Mouse (Mus musculus): ENCODE data around the gene Usp16.

The Usp16 gene

GRCm38 (mm10) chr16:87454419-87455179 is at the start of gene Usp16:
TSS of gene Usp16 (plus strand) at chr16:87454703.
- peak; percentile 89 for DNase-seq

DNA sequence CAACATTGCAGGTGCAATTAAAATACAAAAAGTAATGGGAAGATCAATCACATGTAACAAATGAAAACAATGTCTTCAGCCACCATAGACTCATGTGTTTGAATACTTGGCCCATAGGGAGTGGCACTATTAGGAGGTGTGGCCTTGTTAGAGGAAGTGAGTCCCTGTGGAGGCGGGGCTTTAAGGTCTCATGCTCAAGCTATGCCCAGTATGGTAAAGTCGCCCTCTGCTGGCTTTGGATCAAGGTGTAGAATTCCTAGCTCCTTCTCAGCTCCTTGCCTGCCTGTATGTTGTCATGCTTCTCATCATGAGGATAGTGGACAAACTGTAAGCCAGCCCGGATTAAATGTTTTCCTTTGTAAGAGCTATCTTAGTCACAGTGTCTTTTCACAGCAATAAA is 49.5 kb upstream of the Usp16 start:
- no peak for DNase-seq

DNA sequence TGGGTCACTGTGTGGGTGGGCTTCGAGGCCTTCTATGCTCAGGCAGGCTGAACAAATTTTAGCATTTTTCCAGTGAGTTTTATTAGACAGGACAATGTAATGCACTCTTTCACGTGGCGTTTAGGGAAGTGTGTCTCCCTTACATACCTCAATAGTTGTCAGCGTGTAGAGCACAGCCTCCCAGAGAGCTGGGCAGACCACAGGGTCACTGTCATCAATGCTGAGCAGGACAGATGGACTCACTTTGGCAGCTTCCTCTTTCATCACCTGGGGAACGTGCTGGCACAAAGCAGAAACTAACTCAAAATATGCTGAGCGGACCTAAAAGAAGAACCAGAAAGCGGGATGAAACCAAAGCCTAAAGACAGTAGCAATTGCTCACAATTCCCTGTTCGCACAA is 33.8 kb upstream of the Usp16 start:
- DNase-seq, result no peak

- no peak for DNase-seq
Measured at GRCm38 (mm10) chr16:87427516-87427915, 27.0 kb upstream of the Usp16 start.

DNA sequence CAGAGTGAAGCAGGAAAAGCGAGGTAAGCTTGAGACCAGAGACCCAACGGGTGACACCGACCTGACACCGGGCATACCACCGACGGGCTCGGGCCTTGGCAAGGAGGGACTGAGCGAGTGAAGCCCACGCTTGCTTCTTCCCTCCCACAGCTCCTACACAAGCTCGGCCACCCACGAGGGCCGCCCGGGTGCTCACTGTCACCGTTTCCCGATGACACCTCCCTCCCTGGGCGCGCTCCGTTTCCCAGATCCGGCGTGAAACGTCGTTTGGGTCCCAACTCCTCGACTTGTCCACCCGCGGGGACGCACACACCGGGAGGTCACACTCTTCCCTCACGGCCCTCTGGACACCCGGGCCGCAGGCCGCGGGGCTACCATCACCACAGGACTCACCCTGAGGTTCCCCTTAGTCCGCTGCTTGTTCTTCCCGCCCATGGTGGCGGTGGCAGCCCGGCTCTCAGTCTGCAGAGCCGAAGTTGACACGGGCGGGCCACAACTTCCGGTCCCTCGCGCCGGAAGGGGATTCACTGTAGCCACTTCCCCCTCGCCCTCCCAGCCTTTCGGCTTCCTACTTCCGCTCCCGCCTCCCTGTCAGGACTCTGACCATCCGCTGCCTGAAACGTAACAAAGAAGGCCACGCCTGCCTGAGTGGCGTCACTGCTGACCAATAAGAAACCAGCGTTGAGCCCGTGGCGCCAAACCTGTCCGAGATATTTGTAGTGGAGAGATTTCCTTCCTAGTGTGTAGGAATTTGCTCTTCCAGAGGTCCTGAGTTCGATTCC is 22.3 kb upstream of the Usp16 start, which contains the start of gene Ltn1:
TSS of gene Ltn1 (minus strand) at position 580 of the 782 bp plus-strand sequence.
- peak; percentile 98 for DNase-seq

GRCm38 (mm10) chr16:87434266-87434665 is 20.2 kb upstream of the Usp16 start:
- DNase-seq, result no peak

GRCm38 (mm10) chr16:87434946-87435345 is 19.6 kb upstream of the Usp16 start:
- no peak for DNase-seq

DNA sequence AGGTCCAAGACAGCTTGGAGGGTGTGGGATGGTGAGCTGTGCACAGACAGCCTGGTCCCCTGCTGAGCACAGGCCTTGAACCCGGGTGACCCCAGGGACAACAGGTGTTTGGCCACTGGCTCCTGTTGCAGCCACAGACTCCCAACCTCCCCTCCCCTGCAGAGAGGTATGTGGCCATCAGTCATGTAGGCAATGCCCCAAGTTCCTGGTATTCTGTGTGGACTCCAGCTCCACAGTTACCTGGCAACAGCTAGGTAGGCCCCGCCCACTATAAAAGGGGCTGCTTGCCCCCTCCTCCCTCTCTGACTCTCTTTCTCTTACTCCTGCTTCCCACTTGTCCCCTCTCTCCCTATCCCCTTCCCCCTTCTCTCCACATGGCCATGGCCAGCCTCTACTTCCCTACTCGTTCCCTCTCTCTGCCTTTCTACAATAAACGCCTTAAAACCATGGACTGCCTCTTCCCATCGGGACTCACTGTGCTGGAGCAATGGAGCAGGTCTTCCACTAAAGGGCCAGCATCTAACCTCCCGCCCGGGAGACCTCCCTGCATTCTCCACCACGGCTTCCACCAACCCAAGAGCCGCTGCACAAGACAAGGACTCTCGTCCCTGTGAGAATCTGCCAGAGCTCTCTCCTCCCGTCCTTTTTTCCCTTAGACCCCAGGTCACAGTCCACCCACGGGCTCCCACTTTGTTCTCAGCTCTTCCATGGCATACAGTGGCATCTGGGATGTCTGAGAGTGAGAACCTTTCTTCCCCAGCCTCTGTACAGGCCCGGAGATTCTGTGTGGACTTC is 18.9 kb upstream of the Usp16 start:
- no peak for DNase-seq

DNA sequence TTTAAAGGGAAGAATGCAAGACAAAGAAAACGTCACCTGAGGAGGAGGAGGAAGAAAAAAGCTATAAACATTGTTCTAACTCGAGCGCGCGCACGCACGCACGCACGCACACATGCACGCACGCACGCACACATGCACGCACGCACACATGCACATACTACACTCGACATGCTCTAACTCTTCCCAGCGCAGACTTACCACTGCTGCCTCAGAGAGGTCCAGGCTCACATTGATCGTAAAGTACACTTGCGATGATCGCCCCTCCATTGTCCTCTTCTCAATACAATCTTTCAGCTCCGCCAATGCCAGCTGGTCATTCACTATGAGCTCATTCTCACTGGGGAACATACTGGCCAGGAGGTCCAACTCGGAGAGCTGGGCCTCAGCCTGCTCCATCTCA is 17.4 kb upstream of the Usp16 start:
- DNase-seq, result no peak

- no peak for DNase-seq
Measured at GRCm38 (mm10) chr16:87438697-87439096, 15.8 kb upstream of the Usp16 start.

DNA sequence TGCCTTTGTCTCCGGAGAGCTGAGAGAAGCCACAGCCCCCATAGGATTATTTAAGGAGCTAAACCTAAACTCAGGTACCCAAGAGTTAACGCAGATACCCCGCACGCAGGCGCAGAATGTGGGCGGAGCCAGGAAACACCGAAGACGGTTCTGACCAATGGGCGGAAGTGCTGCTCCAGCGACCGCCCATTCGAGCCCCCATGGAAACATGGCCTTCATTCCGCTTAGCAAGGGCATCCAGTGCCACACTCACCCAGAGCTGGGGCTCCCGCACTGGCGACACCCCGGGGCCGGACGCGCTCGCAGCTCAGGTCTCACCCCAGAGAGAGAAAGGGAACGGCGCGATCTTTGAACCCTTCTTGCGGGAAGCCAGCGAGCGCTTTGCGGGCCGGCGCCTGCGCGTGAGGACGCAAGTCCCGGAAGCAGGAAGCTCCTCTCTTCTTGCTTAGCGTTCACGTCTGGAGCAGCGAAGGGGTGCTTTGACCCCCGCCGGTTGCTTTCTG is 14.3 kb upstream of the Usp16 start, which contains the start of gene Rwdd2b:
TSS of gene Rwdd2b (minus strand) at position 390 of the 503 bp plus-strand sequence.
- peak; percentile 91 for DNase-seq

DNA sequence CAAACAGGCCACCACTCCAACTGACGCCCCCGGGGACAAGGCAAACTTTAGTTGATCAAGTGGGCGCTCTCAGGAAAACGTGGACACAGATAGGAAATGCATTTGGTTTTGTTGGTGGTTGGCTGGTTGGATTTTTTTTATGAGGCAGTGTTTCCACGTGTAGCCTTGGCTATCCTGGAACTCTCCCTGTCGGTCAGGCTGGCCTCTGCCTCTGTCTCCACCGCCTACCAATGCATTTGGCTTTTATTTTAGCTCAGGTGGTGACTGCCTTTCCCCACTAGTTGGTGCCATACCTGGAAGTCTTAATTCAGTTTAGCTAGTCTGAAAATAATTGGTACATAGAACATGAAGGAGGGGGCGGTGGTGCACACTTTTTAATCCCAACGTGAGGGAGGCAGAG is 13.4 kb upstream of the Usp16 start:
- DNase-seq, result peak; percentile 31

DNA sequence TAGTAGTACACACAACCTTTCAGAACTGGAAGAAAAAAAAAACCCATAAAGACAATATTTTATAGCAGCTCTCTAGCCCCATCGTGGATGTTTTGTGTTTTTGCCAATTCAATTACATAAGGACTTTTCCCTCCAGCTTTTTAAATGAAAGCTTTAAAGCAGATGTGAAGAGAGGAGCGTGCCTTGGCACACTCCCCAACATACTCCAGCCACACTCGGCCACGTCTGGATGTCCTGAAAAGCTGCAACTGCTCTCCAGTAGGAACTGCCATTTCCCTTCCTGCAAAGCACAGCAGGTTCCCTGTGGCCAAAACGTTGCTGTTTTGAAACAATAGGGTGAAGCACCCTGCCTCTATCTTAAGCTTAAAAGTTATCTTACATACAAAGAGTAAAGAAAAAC is 12.2 kb upstream of the Usp16 start:
- DNase-seq, result no peak

DNA sequence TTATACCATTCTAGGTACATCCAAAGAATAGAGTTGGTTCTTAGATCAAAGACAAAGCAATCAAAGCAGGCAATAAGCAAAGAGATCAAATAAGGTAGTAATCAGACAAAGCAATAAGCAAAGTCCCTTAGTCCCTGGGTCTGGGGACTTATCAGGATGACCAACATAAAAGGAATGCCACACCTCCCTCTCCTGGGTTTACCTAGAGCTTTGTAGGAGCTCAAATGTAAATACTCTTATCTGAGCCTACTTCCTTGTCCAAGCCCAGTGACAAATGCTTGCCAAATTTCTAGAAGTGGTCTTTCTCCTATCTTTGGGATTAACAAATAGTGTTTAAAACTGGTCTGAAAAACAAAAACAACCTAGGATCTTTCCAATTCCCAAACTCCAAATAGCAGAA is 11.3 kb upstream of the Usp16 start:
- DNase-seq, result no peak

GRCm38 (mm10) chr16:87444071-87444470 is 10.4 kb upstream of the Usp16 start:
- no peak for DNase-seq

GRCm38 (mm10) chr16:87445110-87445509 is 9.4 kb upstream of the Usp16 start:
- no peak for DNase-seq

GRCm38 (mm10) chr16:87445528-87445927 is 9.0 kb upstream of the Usp16 start:
- DNase-seq, result no peak

- no peak for DNase-seq
Measured at GRCm38 (mm10) chr16:87453226-87453625, 1.3 kb upstream of the Usp16 start.

DNA sequence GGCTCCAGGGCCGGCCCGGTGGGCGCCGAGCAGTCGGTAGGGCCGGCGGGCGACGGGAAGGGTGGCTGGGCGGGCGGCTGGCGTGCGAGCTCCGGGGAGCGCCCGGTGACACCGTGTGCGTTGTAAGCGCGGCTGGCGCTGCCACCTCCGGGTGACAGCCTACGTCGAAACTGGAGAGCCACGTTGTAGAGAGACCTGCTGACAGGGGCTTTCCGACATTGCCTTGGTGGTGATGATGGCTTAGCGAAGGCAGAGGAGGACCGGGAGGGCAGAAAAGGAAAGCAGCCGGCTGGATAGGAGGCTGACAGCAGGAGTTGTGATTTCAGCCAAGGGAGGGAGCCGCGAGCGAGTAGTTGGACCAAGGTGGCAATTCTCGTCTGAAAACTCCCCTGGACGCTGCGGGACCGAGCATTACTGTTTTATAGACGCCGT is 693 bp downstream of the Usp16 start:
- DNase-seq, result no peak

DNA sequence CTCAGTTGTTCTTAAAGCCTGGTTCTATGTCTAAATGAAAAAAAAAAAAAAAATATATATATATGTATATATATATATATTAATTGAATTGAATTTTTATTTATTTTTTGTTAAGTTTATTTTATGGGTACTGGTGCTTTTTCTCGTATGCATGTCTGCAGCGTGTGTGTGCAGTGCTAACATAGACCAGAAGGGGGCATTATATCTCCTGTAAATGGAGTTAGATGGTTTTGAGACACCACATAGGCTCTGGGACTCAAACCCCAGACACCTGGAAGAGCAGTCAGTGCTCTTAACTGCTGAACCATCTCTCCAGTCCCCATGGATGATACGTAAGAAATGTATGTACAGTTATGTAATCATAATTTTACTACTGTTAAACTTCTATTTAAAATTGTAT is 4.2 kb downstream of the Usp16 start:
- DNase-seq, result no peak

GRCm38 (mm10) chr16:87470579-87470978 is 16.1 kb downstream of the Usp16 start:
- no peak for DNase-seq

DNA sequence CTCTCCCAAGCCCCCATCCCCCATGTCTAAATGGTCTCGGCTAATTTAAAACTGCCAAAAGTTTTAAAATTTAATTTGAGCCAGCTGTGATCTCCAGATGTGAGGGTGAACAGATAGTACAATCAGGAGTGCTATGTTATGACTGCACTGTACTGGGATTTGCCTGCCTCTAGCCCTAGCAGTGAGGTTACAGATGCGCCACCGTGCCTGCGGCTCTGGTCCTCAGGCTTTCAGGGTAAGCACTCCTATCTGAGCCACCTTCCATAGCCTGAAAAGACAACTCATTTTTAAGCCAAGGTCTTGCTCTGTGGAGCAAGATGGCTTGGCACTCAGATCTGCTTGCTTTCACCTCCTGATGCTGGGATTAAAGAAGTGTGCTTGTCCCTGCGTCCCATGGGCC is 29.9 kb downstream of the Usp16 start:
- no peak for DNase-seq

- DNase-seq, result no peak
Measured at GRCm38 (mm10) chr16:87486739-87487138, 32.2 kb downstream of the Usp16 start.
